Mouse (Mus musculus): ENCODE results near the gene Angel1.

- no peak for TF ChIP-seq POLR2A (IDR thresholded peaks at IDR 0.05; ENCODE audit: borderline replicate concordance, insufficient read depth, low read length)
- no peak for TF ChIP-seq CTCF (IDR thresholded peaks at IDR 0.05; ENCODE audit: borderline replicate concordance, insufficient read depth, low read depth, low read length)
Measured at GRCm38 (mm10) chr12:86770261-86770670, 44.0 kb upstream of the Angel1 start.
